Mouse (Mus musculus) erythroid progenitor cell, adult 5-6 weeks (primary cell): Measurements from ENCODE around the gene Gm10300. TPM values are rescaled to one million over a fixed set of nuclear protein-coding genes. Genes with fewer than 3 reads are reported as not detected.

ENCODE experiments used
- total RNA-seq, 2 experiments: library from RNA; stranded (forward) in 1 of 2; stranded (reverse) in 1 of 2; fragments of 150-400 nt in 1 of 2; fragments of 186-747, 209-891 nt in 1 of 2; gene quantifications; 2 replicates each; pipeline versions ENCODE4 v1.2.3 to v1.2.4; 2015 to 2017; ENCODE audit warnings: low replicate concordance in 2 of 2

Gene Gm10300
- total RNA-seq, 2 experiments from 2014 or later, result 1.4 TPM; not detected in 1

Other genes starting within 250 kb of the Gm10300 start
- gene Ptpru, start 236.4 kb upstream of the Gm10300 start, total RNA-seq (2015; ENCODE audit: low replicate concordance), result 11.2 TPM in 1 of 2 replicates, not detected in the other
- gene Ptpru, start 236.4 kb upstream of the Gm10300 start, total RNA-seq (2017; ENCODE audit: low replicate concordance), result 0.38 TPM in 1 of 2 replicates, not detected in the other
- gene Mecr, start 231.2 kb upstream of the Gm10300 start, total RNA-seq (2015; ENCODE audit: low replicate concordance), result 12.6 and 14.3 TPM in 2 replicates
- gene Mecr, start 231.2 kb upstream of the Gm10300 start, total RNA-seq (2017; ENCODE audit: low replicate concordance), result 0.90 and 9.2 TPM in 2 replicates
- 85.9 and 87.9 TPM in 2 replicates for gene Srsf4, start 201.1 kb upstream of the Gm10300 start, total RNA-seq (2015; ENCODE audit: low replicate concordance)
- 145 and 167 TPM in 2 replicates for gene Srsf4, start 201.1 kb upstream of the Gm10300 start, total RNA-seq (2017; ENCODE audit: low replicate concordance)
- gene Tmem200b, start 152.9 kb upstream of the Gm10300 start, total RNA-seq (2015; ENCODE audit: low replicate concordance), result not detected in 2 replicates
- not detected in 2 replicates for gene Tmem200b, start 152.9 kb upstream of the Gm10300 start, total RNA-seq (2017; ENCODE audit: low replicate concordance)
- gene Epb41, start 624 bp downstream of the Gm10300 start, total RNA-seq (2015; ENCODE audit: low replicate concordance), result 679 and 755 TPM in 2 replicates
- gene Epb41, start 624 bp downstream of the Gm10300 start, total RNA-seq (2017; ENCODE audit: low replicate concordance), result 876 and 895 TPM in 2 replicates
- not detected in 2 replicates for gene Oprd1, start 69.8 kb downstream of the Gm10300 start, total RNA-seq (2015; ENCODE audit: low replicate concordance)
- not detected in 2 replicates for gene Oprd1, start 69.8 kb downstream of the Gm10300 start, total RNA-seq (2017; ENCODE audit: low replicate concordance)
- 27.8 and 33.5 TPM in 2 replicates for gene Ythdf2, start 137.6 kb downstream of the Gm10300 start, total RNA-seq (2015; ENCODE audit: low replicate concordance)
- 27.2 and 29.4 TPM in 2 replicates for gene Ythdf2, start 137.6 kb downstream of the Gm10300 start, total RNA-seq (2017; ENCODE audit: low replicate concordance)
- gene Gmeb1, start 186.9 kb downstream of the Gm10300 start, total RNA-seq (2015; ENCODE audit: low replicate concordance), result 40.4 and 49.9 TPM in 2 replicates
- gene Gmeb1, start 186.9 kb downstream of the Gm10300 start, total RNA-seq (2017; ENCODE audit: low replicate concordance), result 31.5 and 39.5 TPM in 2 replicates
- gene Taf12, start 199.7 kb downstream of the Gm10300 start, total RNA-seq (2015; ENCODE audit: low replicate concordance), result 19.3 and 30.6 TPM in 2 replicates
- gene Taf12, start 199.7 kb downstream of the Gm10300 start, total RNA-seq (2017; ENCODE audit: low replicate concordance), result 14.9 and 38.3 TPM in 2 replicates
- not detected in 2 replicates for gene Rab42, start 228.7 kb downstream of the Gm10300 start, total RNA-seq (2015; ENCODE audit: low replicate concordance)
- not detected in 2 replicates for gene Rab42, start 228.7 kb downstream of the Gm10300 start, total RNA-seq (2017; ENCODE audit: low replicate concordance)